Mouse (Mus musculus) midbrain, embryonic 11.5 days (tissue): ENCODE results near the gene Osbpl10. TPM values are rescaled to one million over a fixed set of nuclear protein-coding genes. Genes with fewer than 3 reads are reported as not detected.

Source experiments
- ATAC-seq: fragments of 200-750 bp; cut with Nextera tagmentation; 2 replicates; pipeline ENCODE4 v1.8.0; 2017; ENCODE audit warnings: moderate TSS enrichment, moderate library complexity; ENCODE audit not compliant: low FRiP score
- DNase-seq: peaks from one replicate; pipeline ENCODE4 v3.0.0; 2015; ENCODE audit warnings: low spot score; ENCODE audit errors: missing footprints
- H3K27ac ChIP-seq: fragments of 300-500 bp; sonication (generic); 2 replicates; pipeline ENCODE4 v1.5.1; 2014; ENCODE audit warnings: low read depth, low read length
- H3K27me3 ChIP-seq: fragments of 300-500 bp; sonication (generic); 2 replicates; pipeline ENCODE4 v1.6.1; 2014; ENCODE audit warnings: mild to moderate bottlenecking, low read length, moderate library complexity, mixed read lengths; ENCODE audit not compliant: control insufficient read depth, insufficient read depth
- H3K36me3 ChIP-seq: fragments of 300-500 bp; sonication (generic); 2 replicates; pipeline ENCODE4 v1.6.1; 2014; ENCODE audit warnings: mild to moderate bottlenecking, low read length, moderate library complexity, mixed read lengths; ENCODE audit not compliant: control insufficient read depth, insufficient read depth
- H3K4me1 ChIP-seq: fragments of 300-500 bp; sonication (generic); 2 replicates; pipeline ENCODE4 v1.6.1; 2014; ENCODE audit warnings: low read length; ENCODE audit not compliant: control insufficient read depth, insufficient read depth
- H3K4me2 ChIP-seq: fragments of 300-500 bp; sonication (generic); 2 replicates; pipeline ENCODE4 v1.6.1; 2014; ENCODE audit warnings: mild to moderate bottlenecking, moderate library complexity
- H3K4me3 ChIP-seq: fragments of 300-500 bp; sonication (generic); 2 replicates; pipeline ENCODE4 v1.5.1; 2014; ENCODE audit warnings: low read depth, low read length
- H3K9ac ChIP-seq: fragments of 300-500 bp; sonication (generic); 2 replicates; pipeline ENCODE4 v1.6.1; 2014; ENCODE audit warnings: low read length
- H3K9me3 ChIP-seq: fragments of 300-500 bp; sonication (generic); 2 replicates; pipeline ENCODE4 v1.6.1; 2016; ENCODE audit warnings: low read length; ENCODE audit not compliant: control insufficient read depth
- WGBS: fragments of 180-500 bp; shearing (Covaris S2); extraction: QIAGEN DNeasy Blood & Tissue Kit; methylation state at CpG from one replicate; pipeline ENCODE4 v1.1.7; 2014; 5-methylcytosine and 5-hydroxymethylcytosine counted together
- polyA plus RNA-seq: library from polyadenylated mRNA; unstranded; fragments of >200 nt; fragmentation: Nextera tagmentation; extraction: Ambion mirVana; gene quantifications from 2 replicates; pipeline ENCODE4 v1.2.1, GENCODE M21; 2014

Gene Osbpl10
- polyA plus RNA-seq, 1 experiment from 2014 or later, result 1.1 TPM

DNA sequence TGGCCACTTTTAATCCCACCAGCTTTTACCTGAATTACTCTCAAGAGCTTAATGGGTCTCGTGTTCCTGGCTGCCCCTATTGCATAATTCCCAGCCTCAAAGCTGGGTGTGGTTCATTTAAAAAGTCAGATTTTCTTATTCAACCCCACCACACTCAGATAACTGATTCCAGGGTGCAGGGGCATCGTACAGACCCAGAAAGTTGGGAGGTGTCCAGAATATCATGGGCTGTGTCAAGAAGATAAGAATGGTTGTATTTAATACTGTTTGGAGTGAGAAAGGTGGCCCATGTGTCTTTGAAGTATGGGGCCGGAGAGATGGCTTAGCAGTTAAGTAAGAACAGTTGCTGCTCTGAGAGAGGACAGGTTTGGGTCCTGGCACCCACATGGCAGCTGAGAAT is 159.5 kb downstream of the Osbpl10 start:
- ATAC-seq, result no peak
- 66% methylated on average over 3 of the region's 3 CpGs for WGBS

DNA sequence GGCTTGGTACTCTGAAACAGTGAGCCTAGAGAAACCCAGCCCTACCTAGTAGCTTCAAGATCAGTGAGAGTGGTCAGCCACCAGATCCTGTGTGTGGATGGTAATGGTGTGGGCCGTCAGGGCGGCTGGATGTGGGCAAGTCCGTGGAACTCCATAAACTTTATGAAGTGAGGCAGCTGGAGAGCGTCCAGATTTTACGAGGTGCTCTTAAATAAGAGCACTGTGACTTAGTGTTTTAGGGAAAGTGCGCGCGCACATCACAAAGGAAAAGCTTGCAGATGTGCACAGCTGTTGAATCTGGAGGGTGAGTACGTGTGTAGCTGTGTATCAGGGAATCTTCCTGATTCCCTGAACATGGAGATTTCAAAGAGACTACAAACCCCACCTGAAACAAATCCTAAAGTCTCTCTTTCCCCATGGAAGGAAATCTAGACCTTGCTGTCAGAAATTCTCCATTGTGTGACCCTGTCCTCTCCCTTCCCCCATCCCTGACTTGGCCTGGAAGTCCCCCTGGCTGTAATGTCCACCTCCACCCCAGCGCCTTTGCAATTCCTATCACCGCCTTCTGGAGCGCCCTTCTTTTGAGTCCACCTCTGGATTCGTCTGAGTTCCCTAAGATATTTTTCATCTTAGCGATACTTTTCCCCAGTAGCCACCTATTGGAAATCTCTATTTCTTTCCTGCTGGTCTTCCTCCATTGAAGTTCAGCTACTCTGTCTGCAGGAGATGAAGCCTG is 161.4 kb downstream of the Osbpl10 start:
- WGBS, result 87% methylated on average over 14 of the region's 14 CpGs
- ATAC-seq, result no peak
- no peak overlapping the region for H3K27ac ChIP-seq

More for the DNA sequence above, 159.5 kb downstream of the Osbpl10 start:
- H3K27me3 ChIP-seq, result no peaks in the 10 kb centered on the region
- H3K9ac ChIP-seq, result no peak overlapping the region
- peak; percentile 47 for DNase-seq
- H3K36me3 ChIP-seq, result no peaks in the 10 kb centered on the region
- H3K4me2 ChIP-seq, result no peak overlapping the region
- H3K4me1 ChIP-seq, result 0 out of 2 replicates have a peak, but pooled peaks cover 2% of the 10 kb centered on the region
- no peak overlapping the region for H3K4me3 ChIP-seq
- H3K9me3 ChIP-seq, result no peaks in the 10 kb centered on the region
- H3K27ac ChIP-seq, result no peak overlapping the region

DNA sequence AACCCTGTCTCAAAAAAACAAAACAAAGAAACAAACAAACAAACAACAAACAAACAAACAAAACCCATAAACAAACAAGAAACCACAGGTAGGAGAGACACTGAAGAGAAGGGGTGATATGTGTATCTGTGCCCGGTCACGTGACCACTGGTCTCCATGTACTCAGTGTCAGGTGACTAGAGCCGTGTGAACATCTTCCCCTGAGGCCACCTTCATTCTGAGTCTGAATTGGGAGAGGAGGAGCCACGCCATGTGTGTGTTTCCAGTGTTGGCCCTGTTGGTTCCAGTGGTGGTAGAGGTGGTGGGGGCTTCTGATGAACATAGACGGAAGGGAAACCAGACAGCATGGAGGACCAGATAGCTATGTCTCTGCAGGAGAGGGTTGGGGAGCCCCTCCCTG is 168.8 kb downstream of the Osbpl10 start:
- no peaks in the 10 kb centered on the region for H3K27me3 ChIP-seq
- no peak overlapping the region for H3K4me2 ChIP-seq
- no peak overlapping the region for H3K27ac ChIP-seq
- H3K4me3 ChIP-seq, result no peak overlapping the region
- ATAC-seq, result no peak
- 95% methylated on average over 5 of the region's 5 CpGs for WGBS
- peaks cover 2% of the 10 kb centered on the region; the same call in 1 of the 2 replicates for H3K4me1 ChIP-seq
- H3K9ac ChIP-seq, result no peak overlapping the region
- no peaks in the 10 kb centered on the region for H3K36me3 ChIP-seq
- H3K9me3 ChIP-seq, result peaks cover 3% of the 10 kb centered on the region; the same call in 1 of the 2 replicates
- DNase-seq, result peak; percentile 19

More for the DNA sequence above, 161.4 kb downstream of the Osbpl10 start:
- no peak overlapping the region for H3K9ac ChIP-seq
- DNase-seq, result peak; percentile 59
- H3K9me3 ChIP-seq, result no peaks in the 10 kb centered on the region
- 0 out of 2 replicates have a peak, but pooled peaks cover 2% of the 10 kb centered on the region for H3K4me1 ChIP-seq
- no peaks in the 10 kb centered on the region for H3K27me3 ChIP-seq
- H3K4me3 ChIP-seq, result no peak overlapping the region
- no peaks in the 10 kb centered on the region for H3K36me3 ChIP-seq
- no peak overlapping the region for H3K4me2 ChIP-seq

DNA sequence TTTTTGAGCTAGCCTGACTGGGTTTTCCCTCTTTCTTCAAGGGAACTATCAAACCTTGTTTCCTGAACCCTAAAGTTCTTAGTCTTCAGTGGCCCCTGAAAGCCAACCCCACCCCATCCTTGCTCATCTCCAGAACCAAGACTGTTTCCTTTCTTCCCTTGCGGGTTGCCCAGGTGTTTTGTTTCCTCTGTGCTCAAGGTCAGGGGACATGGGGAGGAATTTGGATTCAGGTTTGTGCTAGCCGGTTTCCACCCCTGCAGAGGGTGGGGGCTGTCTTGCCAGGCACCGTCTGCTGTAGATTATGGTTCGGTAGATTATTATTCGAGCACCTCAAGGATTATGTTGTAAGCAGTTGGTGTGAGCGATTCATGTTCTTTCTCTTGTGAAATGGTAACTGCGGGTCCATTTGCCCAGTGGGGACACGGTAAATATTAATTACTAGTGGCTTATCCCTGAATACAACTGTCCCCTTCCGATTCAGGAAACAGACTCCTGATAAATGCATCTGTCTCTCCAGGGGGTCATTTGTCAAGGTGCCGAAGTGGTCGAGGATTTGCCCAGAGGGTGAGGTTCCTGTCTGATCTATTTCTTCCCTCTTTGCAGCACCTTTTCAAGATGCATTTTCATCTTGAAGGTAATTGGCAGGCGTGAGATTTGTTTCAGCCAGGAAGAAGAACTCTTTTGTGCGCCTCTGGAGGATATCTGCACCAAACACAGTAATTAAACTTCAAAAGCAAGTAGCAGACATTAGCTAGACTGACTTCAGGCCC is 169.4 kb downstream of the Osbpl10 start:
- Histone ChIP-seq H3K27me3 (no peaks in the 10 kb centered on the region), H3K36me3 (no peaks in the 10 kb centered on the region), H3K4me3 (no peak overlapping the region), H3K4me2 (no peak overlapping the region), H3K9ac (no peak overlapping the region), H3K4me1 (peaks cover 2% of the 10 kb centered on the region; the same call in 1 of the 2 replicates), H3K27ac (no peak overlapping the region), H3K9me3 (peaks cover 3% of the 10 kb centered on the region; the same call in 1 of the 2 replicates)
- WGBS, result 75% methylated on average over 13 of the region's 13 CpGs
- ATAC-seq, result no peak
- peak; percentile 74 for DNase-seq

DNA sequence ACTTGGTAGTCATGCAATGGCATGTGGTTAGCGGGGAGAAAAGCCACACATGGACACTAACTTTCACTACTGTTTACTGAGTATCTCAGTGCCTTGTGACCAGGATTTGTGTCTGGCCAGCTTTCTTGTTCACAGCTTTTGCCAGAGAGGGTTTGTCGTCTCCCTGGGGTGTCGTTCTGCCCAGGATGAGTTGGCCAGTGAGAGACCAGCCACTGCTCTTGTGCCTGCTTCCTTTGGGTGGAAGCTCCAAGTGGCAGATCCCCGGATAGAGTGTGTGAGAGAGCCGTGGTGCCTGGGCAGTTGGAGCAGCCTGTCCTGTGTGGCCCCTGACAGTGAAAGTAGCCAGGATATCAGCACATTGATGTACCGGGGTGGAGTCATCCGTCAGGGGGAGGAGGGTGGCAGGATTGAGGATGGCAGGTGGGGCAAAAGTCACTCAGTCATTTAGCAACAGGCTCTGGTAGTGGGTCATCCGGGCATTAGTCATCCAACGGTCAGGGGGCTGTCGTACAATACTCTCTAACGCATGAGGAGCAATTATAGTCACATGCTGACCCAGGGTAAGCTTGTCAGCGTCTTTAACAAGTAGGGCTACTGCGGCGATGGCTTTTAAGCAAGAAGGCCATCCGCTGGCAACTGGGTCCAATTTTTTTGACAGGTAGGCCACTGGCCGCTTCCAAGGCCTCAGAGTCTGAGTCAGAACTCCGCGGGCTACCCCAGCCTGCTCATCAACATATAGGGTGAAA is 170.8 kb downstream of the Osbpl10 start:
- Histone ChIP-seq H3K9me3 (peaks cover 3% of the 10 kb centered on the region; the same call in 1 of the 2 replicates), H3K27ac (no peak overlapping the region), H3K27me3 (no peaks in the 10 kb centered on the region), H3K9ac (no peak overlapping the region), H3K4me3 (no peak overlapping the region), H3K36me3 (no peaks in the 10 kb centered on the region), H3K4me1 (peaks cover 2% of the 10 kb centered on the region; the same call in 1 of the 2 replicates), H3K4me2 (no peak overlapping the region)
- ATAC-seq, result no peak
- WGBS, result 90% methylated on average over 18 of the region's 18 CpGs
- DNase-seq, result peak; percentile 4

DNA sequence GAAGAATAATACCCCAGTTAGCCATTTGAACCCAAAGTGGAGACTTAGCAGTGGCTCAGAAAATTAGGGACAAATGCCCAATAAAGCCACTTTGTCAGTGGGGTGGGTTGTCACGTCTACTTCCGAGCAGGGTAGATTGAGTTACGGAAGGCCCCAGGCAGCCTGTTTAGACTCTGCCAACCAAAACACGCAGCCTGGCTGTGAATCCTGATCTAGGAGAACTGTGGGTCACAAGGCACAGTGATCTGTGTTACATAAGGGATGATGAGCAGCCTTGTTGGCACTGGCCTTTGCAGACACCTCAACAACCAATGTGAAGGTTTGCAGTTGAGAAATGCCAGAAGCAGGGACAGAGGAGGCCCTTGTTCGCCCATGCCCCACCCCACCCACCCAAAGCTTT is 183.2 kb downstream of the Osbpl10 start:
- Histone ChIP-seq H3K9ac (no peak overlapping the region), H3K36me3 (no peaks in the 10 kb centered on the region), H3K4me1 (no peaks in the 10 kb centered on the region), H3K27me3 (no peaks in the 10 kb centered on the region), H3K27ac (no peak overlapping the region), H3K9me3 (no peaks in the 10 kb centered on the region), H3K4me2 (no peak overlapping the region), H3K4me3 (no peak overlapping the region)
- ATAC-seq (no peak), DNase-seq (peak; percentile 45)
- 80% methylated on average over 5 of the region's 5 CpGs for WGBS

DNA sequence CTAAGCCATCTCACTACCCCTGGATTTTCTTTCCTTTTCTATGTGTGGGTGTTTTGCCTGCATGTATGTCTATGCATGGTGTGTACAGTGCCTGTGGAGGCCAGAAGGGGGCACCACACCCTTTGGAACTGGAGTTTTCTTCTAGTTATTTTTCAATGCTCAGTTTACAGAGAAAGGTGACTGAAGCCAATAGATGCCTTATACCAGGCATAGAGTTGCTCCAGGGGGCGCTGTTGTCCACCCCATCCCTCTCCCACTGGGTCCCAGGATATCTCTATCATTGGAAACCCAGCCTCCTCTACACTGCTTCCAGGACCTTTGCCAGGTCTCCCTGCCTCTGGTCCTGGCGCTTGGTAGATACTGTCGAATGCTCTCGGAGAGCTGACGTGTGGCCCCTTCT is 184.7 kb downstream of the Osbpl10 start:
- Histone ChIP-seq H3K36me3 (no peaks in the 10 kb centered on the region), H3K4me1 (no peaks in the 10 kb centered on the region), H3K9me3 (no peaks in the 10 kb centered on the region), H3K4me2 (no peak overlapping the region), H3K9ac (no peak overlapping the region), H3K4me3 (no peak overlapping the region), H3K27me3 (no peaks in the 10 kb centered on the region), H3K27ac (no peak overlapping the region)
- peak; percentile 86 for DNase-seq
- peak; percentile 52; the same call in 1 of the 2 replicates for ATAC-seq
- 70% methylated on average over 5 of the region's 5 CpGs for WGBS

DNA sequence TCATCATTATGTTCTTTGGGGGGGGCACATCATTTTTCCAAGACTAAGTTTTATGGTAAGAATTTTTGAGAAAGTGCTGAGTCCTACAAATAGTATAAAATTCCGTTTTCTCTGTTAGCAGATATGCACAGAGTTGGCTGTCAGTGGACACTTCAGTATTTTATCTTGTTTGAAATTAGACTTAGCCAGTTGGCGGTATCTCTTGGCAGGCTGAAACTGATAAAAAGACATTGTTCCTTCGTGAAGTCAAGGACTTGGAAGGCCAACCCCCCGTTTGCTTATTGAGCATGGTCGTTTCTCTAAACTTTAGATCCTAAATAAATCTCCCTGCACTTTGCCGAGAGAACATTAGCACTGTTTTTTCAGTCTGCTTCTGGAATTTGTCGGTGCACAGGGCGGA is 185.3 kb downstream of the Osbpl10 start:
- Histone ChIP-seq H3K27me3 (no peaks in the 10 kb centered on the region), H3K4me1 (no peaks in the 10 kb centered on the region), H3K9me3 (no peaks in the 10 kb centered on the region), H3K9ac (no peak overlapping the region), H3K4me2 (no peak overlapping the region), H3K36me3 (no peaks in the 10 kb centered on the region), H3K4me3 (no peak overlapping the region), H3K27ac (no peak overlapping the region)
- DNase-seq (peak; percentile 65), ATAC-seq (no peak)
- 82% methylated on average over 8 of the region's 8 CpGs for WGBS
